Mouse (Mus musculus) stomach, postnatal 0 days (tissue): Measurements from ENCODE around the gene Olfr671.

Experiments used
- CTCF ChIP-seq: IDR thresholded peaks from 2 replicates; pipeline ENCODE4 v1.5.1; 2016; ENCODE audit warnings: antibody characterized with exemption, low read depth, mild to moderate bottlenecking, moderate library complexity
- EP300 ChIP-seq: optimal IDR thresholded peaks from 2 replicates; pipeline ENCODE3; 2016; ENCODE audit warnings: antibody characterized with exemption

- no peak for TF ChIP-seq CTCF
- no peak for TF ChIP-seq EP300
Measured at GRCm38 (mm10) chr7:104933940-104934339, 45.0 kb downstream of the Olfr671 start, which contains the start of gene Olfr669.
